Mouse (Mus musculus) R1 (cell line): ENCODE data around the gene Myo1e.
"Not testable (repeated sequence)": the region's sequence is repeated elsewhere in the genome, so short reads cannot be mapped to it uniquely, and the experiment has no call there.

Experiments
- DNase-seq: peaks from one replicate; pipeline ENCODE4 v3.0.0-alpha.2; 2018; ENCODE audit warnings: low read depth, low spot score

The Myo1e gene

DNA sequence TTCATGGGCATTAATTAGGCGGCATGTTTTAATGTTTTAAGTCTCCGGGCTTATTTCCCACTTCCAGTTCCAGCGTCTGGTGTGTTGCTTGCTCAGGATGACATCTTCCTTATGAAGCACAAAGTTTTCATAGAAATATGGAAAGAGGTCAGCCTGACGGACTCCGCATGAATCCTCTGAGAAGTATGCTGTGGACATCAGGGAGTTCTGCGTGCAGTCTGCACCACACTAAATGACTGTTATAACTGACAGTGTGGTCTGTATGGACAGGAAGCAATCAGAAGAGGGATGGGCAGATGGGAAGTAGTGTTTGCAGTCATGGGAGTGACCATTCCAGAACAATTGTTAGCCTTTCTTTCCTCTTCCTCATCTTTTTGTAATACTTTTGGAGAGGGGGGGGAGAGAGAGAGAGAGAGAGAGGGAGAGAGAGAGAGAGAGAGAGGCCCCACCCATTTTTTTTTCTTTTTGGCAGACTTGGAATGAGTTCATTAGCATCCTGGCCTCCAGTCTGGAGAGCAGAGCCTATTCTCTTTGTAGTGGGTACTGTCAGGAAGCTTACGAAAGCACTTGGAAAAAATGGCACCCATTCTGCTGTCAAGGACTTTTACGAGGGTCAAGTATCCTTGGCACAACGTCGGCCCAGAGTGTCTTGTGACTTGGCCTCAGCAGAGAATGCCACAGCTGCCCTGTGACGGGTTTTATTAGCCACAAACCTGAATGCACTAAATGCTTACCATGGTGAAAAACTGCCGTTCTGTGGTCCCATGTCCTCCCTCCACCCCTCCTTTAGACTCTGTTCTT is 42.9 kb downstream of the Myo1e start:
- peak; percentile 56 for DNase-seq

DNA sequence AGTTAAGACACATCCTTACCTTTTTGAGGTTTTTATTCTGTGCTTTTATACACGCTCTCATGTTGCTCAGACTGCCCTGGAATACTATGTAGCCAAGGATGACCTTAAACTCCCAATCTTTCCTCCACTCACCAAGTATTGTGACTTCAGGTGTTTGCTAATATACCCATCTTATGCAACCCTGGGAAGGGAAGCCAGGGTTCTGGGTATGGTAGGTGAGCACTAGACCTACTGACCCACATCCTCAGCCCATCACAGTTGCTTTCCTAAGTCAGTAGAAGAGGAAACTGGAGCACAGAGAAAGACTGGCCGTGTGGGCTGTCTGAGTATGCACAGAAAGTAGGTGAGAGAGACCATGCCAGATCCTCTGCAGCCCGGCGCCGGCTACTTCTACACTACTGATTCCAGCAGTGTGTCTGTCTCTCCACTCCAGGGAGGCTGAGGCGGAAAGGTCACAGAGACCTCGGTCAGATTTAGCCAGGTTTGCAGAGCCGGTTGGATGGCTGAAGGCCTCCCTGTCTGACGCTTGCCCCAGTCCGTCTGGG is 44.4 kb downstream of the Myo1e start:
- DNase-seq, result no peak

DNA sequence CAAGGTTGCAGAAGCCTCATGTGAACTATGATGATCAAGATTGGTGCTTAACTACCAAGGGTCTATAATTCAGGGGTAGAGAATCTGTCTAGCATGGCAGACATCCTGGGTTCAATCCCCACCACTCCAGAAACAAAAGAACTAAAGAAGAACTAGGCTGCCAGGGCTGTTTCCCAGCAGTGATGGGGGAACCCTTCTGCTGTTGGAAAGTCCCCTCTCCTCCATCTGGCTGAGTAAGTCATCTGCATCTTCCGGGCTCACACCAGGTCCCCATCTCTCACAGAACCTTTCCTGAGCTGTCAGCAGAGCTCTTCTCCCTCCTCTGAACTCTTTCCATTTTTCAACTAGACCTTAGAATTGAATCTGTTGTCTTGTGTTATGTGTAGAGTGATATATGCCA is 45.9 kb downstream of the Myo1e start:
- no peak for DNase-seq

DNA sequence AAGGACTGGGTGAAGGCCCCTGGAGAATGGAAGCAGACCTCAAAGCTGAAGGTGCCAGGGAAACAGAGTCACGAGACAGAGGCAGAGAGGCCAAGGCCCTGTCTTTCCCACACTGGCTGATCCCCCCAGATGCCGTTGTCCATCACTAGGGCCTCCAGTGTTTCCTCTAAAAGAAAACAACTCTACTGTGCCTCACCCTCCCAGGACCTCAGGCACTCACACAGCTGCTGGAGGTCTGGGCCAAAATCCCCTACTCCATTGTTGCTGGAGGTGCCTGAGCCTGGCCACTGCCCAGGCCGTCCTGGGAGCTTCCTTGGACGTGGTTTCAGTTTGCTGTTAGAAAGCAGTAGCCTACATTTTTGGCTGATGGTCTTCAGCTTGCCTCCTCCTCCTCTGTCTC is 47.9 kb downstream of the Myo1e start:
- no peak for DNase-seq

DNA sequence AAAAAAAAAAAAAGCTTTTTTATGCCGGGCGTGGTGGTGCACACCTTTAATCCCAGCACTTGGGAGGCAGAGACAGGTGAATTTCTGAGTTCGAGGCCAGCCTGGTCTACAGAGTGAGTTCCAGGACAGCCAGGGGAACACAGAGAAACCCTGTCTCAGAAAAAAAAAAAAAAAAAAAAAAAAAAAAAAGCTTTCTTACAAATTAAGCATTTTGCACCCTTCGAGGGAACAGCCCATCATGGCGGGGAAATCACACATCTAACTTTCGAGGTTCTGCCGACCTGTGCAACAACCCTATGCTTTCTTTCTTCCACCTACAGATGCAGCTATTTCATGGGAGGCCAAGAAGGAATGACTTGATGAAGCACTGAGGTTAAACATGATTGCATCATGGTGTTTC is 48.9 kb downstream of the Myo1e start:
- not testable (repeated sequence) for DNase-seq

DNA sequence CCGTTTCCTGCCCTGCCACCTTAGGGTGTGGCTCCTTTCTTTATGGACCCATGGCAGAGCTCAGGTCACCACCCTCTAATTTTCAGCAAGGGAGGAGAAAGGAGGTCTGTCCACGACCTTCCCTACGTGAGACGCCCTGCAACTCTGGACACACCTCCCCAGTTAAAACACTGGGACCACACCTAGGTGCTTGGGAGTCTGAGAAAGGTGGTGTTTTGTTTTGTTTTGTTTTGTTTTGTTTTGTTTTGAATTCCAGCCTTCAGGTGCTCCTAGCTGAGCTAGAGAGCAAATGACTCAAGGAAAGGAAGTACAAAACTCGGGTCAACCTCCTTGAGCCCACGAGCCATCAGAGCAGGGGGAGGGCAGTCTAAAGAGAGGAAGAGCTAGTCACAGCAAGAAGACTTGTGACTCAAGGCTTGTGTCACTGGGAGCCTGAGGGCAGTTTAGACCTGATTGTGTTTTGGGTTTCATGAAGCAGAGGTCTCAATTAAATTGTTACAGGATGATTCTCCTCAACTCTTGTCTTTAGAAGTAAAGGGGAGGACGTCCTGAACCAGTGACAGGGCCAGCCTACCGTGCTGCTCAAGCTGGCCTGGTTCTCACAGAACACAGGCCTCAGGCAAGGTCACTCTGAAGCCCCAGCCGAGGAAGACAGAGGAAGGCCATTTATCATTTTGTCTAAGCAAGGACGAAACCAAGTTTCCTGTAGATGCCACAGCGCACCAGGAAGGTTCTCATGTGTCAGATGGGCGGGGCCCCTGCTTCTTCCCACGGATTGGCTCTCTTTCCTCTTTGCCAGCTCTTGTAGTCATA is 50.3 kb downstream of the Myo1e start:
- DNase-seq, result peak; percentile 84

DNA sequence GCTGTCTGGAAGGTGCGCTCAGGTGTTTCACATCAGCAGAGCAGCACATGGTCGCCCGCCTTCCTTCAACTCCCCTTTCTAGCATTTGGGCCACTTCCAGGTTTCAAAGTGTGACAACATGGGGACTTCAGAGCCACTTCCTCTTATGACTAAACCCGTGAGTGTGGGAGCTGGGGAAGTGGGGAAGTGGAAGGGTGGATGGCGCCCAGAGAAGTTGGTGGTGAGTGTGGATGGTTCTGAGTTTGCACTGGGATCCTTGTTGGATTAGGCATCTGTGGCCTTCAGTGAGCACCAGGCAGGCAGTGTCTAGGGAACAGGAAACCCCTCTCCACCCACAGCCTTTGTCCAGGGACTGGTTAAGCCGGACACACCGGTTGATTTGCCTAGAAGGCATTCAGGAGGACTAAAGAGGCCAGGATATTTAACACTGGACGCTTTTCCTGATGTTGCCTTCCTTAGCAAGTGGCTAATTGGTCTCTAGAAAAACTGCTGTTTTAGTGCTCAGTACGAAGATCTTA is 53.2 kb downstream of the Myo1e start:
- no peak for DNase-seq

DNA sequence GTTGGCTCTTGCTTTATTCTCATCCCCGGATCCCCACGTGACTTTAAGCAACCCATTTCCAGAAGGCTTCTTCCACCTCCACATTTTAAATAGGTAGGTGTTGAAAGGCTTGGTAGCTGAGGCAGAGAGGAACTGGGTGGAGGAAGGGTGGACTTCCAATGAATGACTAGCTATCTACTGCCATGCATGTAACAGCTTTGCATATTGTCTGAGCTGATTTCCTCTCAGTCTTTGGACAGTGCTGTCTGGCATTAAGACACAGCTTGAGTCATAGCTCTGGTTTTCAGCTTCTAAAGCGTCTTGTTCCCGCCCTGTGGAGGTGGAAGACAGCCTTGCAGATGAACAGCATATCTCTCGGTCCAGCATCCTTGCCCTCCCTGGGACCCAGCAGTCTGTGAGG is 54.5 kb downstream of the Myo1e start:
- DNase-seq, result peak; percentile 45

DNA sequence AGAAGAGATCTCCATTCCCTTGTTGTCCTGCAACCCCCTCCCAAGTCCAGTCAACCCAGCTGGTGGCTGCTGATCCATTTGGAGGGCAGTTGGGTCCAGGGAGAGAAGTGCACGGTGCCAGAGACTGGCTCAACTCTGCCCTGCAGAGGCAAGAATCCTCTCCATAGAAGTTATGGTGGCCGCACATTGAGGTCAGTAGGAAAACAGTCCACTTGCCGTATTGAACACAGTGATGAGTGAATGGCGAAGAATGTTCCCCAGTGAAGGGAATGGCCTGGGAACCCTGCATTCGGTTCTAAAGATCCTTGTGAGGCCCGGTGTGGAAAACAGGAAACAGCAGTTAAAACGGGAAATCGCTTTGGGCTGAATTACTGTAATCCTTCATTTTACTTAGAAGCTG is 56.0 kb downstream of the Myo1e start:
- no peak for DNase-seq

DNA sequence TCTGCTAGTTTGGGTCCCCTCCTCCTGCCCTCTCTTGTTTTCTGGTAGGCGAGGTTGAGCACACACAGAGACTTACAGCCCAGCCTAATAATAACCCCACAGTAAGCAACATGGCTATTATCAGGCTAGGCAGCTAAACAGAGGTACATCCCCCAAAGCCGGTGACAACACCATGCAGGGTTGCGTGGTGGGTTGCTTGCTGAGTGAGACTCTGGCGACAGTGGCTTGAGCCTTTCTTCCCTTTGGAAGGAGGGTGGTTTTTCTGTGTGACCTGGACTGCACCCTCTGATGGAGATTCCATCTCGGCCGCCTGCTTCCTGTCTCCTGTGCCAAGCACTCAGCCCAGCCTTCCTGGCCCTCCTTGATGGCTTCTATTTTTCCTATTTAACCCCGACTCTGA is 56.6 kb downstream of the Myo1e start:
- no peak for DNase-seq

DNA sequence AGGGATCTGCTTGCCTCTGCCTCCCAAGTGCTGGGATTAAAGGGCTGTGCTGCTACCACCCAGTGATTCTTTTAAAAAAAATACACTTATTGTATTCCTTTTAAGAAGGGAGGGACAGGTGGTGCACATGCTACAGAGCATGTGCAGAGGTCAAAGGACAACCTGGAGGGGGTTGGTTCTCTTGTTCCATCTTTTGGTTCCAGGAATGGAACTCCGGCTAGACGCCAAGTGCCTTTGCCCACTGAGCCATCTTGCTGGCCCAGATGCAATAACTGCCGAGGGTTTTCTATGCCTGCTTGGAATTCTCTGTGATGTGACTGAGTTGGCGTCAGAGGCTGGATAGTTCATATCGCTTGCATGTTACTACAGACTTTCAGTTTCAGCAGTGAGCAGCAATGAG is 58.4 kb downstream of the Myo1e start:
- DNase-seq, result no peak

DNA sequence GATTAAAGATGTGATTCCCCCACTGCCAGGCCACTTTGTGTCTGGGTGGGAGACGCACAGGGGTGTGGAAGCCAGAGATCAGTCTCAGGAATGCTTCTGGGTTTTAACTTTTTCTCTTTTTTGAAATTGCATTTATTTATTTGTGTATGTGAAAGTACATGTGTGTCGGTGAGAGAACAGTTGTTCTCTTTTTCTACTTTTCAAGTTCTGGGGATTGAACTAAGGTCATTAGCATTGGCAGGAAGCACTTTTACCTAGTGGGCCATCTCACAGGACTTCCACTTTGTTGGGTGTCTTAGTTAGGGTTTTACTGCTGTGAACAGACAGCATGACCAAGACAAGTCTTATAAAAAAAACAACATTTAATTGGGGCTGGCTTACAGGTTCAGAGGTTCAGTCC is 59.0 kb downstream of the Myo1e start:
- no peak for DNase-seq

DNA sequence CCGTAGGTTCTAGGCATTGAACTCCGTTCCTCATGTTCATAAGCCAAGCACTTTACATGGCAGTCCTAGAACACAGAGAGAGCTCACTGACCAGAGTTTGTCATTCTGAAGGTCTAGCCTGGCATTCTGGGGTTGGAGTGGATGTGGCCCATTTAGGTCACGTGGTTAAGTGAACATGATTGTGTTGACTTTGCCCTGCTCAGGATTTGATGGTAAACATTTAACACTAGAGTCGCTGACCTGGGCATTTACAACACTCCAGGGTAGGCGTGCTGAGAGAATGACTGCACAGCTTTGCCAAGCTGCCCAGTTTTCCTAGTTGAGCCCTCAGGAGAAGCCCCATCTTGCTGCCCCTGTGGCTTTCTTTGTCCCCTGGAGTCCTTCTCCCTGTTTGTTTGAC is 60.0 kb downstream of the Myo1e start:
- DNase-seq, result no peak

DNA sequence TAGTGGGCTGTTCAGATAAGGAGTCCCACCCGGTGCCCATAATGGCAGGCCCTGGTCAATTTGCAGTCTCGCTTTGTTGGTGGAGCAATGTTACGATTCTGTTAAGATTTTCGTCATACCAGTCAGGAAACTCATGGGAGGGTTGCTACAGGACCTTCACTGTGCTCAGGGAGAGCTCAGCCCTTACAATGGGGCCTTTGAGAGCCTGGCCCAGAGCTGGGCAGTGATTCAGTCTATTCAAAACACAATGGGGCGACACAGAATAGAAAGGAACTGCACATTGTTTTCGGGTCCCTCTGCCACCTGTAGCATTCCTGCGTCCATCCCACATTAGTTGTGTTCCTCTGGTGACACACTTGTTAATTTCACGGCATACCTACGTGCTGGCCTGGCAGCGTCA is 62.2 kb downstream of the Myo1e start:
- DNase-seq, result no peak

DNA sequence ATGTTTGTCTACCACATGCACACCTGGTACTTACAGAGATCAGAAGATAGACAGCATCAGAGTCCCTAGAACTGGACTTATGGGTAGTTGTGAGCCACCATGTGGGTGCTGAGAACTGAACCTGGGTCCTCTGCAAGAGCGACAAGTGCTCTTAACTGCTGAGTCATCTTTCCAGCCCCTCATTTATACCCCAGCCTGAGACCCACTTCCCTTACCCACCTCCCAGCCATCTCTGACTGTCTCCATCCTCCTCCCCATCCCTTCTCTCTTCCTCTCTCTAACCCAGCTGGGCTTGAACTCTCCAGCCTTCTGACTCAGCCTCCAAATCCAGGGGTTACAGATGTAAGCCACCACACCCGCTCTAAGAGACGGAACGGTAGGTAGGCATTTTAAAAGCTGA is 63.3 kb downstream of the Myo1e start:
- peak; percentile 63 for DNase-seq

DNA sequence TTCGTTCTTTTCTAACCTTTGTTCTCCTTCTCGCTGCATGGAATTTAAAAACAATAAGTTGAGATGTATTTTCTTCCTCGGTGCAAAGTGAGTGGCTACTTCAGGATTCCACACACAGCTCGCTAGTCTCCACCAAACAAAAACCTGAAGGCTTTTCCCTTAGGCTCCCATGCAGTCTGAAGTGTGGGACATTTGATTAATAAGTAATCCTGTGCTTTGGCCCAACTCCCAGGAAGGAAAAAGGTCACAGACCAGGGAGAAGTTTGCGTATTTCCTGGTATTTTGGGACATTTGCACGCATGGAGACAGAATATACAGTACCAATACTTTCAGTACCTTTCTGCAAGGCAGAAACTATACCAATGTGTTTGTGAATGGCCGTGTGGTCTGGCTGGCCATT is 64.0 kb downstream of the Myo1e start:
- DNase-seq, result no peak

DNA sequence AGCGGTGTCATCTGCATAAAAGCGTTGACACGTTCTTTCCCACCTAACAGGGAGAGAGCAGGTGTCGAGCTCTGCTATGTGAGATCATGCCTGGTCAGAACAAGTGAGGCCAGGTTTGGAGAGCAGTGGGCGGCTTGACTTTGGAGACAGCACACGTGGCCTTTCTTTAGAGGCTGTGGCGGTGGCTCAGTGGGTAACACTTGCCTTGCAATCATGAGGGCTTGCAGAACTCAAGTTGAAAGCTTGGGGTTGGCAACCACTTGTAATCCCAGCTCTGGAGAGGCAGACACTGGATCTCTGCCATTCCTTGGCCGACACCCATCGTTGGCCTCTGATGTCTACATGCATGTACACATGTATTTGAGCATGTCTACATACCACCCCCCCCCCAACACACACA is 64.5 kb downstream of the Myo1e start:
- no peak for DNase-seq

DNA sequence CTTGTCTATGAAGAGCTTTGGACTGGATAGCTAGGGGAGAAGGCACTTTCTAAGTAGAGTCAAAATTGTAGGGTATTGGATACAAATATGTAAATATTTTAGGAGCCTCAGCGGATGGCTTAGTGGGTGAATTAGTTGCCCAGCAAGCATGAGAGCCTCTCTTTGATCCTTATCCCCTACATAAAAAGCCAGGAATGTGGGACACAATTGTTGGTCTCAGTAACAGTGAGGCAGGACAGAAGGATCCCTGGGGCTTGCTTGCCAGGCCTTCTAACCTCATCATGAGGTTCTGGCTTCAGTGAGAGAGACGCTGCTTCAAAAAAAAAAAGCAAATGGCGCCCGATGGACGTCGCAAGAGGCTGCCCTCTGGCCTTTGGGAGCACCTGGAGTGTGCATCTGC is 66.9 kb downstream of the Myo1e start:
- peak; percentile 85 for DNase-seq

DNA sequence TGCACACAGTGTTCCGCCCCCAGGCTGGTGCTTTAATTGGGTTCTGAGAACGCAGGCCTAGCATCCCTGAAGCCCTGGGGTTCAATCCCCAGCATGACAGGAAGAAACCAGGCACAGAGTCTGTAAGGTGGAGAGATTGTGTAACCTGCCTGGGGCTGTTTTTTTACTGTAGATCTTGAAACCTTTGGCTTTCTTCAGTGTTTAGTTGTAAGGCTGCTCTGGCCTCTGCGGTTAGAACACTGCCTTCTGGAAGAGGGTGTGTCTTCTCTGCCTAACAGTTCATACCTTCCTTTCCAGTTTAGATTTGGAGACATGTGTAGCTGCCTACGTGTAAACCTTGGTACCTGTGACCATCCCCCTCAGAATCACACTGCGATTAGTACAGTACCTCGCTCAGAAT is 67.3 kb downstream of the Myo1e start:
- peak; percentile 46 for DNase-seq

DNA sequence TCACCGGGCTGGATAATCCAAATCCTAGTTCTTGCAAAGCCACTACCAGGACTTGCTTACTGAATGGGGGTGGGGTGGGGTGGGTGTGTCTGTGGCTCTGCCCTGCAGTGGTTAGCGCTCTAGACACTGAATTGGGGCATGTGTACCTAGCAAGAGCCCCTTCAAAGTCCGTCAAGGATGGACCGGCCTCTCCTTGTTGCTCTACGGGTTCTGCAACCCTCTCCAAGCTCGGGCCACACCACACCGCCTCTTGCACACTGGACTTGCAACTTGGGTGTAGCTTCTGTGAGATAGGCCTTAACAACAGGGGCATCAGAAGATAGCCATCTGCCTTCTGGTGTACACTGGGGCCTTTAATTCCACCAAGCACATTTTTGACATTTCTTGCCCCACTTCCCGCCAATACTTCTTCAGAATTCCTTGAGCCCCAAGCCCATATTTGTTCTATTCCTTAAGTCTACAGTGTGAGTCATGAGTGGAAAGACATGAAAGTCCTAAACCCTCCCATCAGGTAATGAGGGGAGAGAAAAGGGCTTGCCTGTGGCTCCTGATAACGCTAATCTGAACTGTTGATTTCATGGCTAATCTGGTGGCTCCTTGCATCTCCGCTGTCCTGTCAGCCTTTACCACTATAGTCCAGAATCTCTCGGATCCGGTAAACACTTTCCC is 67.9 kb downstream of the Myo1e start:
- DNase-seq, result no peak

DNA sequence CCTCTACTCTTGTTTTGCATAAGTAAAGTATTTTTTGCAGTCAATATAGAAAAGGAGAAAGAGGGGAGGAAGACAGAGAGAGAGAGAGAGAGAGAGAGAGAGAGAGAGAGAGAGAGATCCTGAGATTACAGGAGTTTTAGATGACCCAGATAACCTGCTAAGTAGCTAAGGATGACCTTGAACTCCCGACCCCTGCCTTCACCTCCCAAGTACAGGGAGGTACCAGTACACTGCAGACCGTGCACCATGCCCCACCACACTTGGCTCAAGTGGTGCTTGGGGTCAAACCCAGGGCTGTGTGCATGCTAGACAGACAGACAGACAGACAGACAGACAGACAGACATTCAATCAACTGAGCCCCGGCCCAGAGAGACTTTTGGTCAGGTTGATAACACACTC is 69.9 kb downstream of the Myo1e start:
- DNase-seq, result peak; percentile 88

DNA sequence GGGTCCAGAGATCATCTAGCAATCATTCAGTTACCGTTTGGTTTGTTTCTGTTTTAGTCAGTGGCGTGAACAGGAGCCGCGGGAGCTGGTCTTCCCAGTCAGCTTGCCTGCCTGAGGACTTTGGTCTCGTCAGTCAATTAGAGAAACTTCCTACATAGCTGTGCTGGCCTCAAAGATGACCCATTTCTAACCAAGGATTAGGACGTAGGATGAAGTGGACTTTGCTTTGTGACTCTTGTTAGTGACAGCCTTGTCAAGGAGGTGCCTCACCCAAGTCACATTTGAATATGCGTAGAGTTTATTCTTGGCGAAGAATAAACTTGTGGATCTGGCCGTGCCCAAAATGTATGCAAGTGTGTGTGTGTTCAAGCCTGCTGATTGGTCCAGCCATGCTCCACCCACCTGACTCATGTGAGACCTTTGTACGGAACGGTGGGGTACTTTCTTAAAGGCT is 70.4 kb downstream of the Myo1e start:
- DNase-seq, result peak; percentile 89
